Comparison of ENCODE assay signal across 7 mouse cellular contexts in genomic region chr11:49869762-49870161, GRCm38 (mm10). TPM values are rescaled to one million over a fixed set of nuclear protein-coding genes. Genes with fewer than 3 reads are reported as not detected.
A peak's percentile ranks its signal among the peaks of the same experiment; 100 is the strongest.
DNase-seq lines count a peak whose midpoint lies in the region; ATAC-seq and TF ChIP-seq lines count a peak whose summit lies in the region.

No protein-coding gene starts in this region.

- no peak overlapping the region for H3K4me3 ChIP-seq in hindbrain, embryonic 16.5 days (ENCODE audit: low read length)
- H3K4me3 ChIP-seq in lung, embryonic 14.5 days (ENCODE audit: low read depth, low read length): no peak overlapping the region

- H3K27ac ChIP-seq in hindbrain, embryonic 16.5 days (ENCODE audit: low read depth, low read length): no peak overlapping the region
- no peak overlapping the region for H3K27ac ChIP-seq in lung, embryonic 14.5 days (ENCODE audit: low read depth)

- H3K27me3 ChIP-seq in hindbrain, embryonic 16.5 days (replicated peaks; ENCODE audit: control insufficient read depth, insufficient read depth, low read length): no peaks in the 10 kb centered on the region
- no peaks in the 10 kb centered on the region for H3K27me3 ChIP-seq in lung, embryonic 14.5 days (ENCODE audit: insufficient read depth, low read length)

- H3K36me3 ChIP-seq in hindbrain, embryonic 16.5 days (ENCODE audit: control insufficient read depth, insufficient read depth, low read length): peaks cover 27% of the 10 kb centered on the region
- H3K36me3 ChIP-seq in lung, embryonic 14.5 days (ENCODE audit: insufficient read depth): peaks cover 46% of the 10 kb centered on the region

- no peak overlapping the region for H3K9ac ChIP-seq in hindbrain, embryonic 16.5 days (ENCODE audit: low read depth, low read length)
- H3K9ac ChIP-seq in lung, embryonic 14.5 days: no peak overlapping the region

- H3K4me1 ChIP-seq in hindbrain, embryonic 16.5 days (ENCODE audit: control insufficient read depth, insufficient read depth, low read depth, low read length): no peaks in the 10 kb centered on the region
- H3K4me1 ChIP-seq in lung, embryonic 14.5 days (ENCODE audit: insufficient read depth): no peaks in the 10 kb centered on the region

- ATAC-seq in activated CD4-positive, CD25-positive, alpha-beta regulatory T cell, adult 4 months: peak; percentile 54
- ATAC-seq in hindbrain, embryonic 16.5 days: peak; percentile 49
- ATAC-seq in lung, embryonic 14.5 days (ENCODE audit: insufficient read depth): no peak
- ATAC-seq in neutrophil, adult 5-6 weeks (ENCODE audit: extremely low read depth, insufficient number of reproducible peaks, low FRiP score, poor library complexity, severe bottlenecking): peak; percentile 69; the same call in 1 of the 2 replicates

- no peak overlapping the region for H3K4me2 ChIP-seq in hindbrain, embryonic 16.5 days (ENCODE audit: low read length)
- no peak overlapping the region for H3K4me2 ChIP-seq in lung, embryonic 14.5 days

- peak; percentile 27 for DNase-seq in right cerebral cortex, postnatal 25 days
- no peak for DNase-seq in right cerebral cortex, postnatal 14 days
- peak; percentile 79 for DNase-seq in embryo, embryonic 10 days (ENCODE audit: low spot score)
- peak; percentile 85 for DNase-seq in lung, embryonic 14.5 days

- H3K9me3 ChIP-seq in hindbrain, embryonic 16.5 days (ENCODE audit: control insufficient read depth, low read length): no peaks in the 10 kb centered on the region
- H3K9me3 ChIP-seq in lung, embryonic 14.5 days (ENCODE audit: low read depth, low read length): no peaks in the 10 kb centered on the region

- peak; percentile 74 for TF ChIP-seq CTCF in lung, embryonic 14.5 days (IDR thresholded peaks at IDR 0.05; ENCODE audit: low read depth)

RNA-seq across cellular contexts. Expression of gene Mapk9, which starts 23.2 kb away (rescaled TPM):
- polyA plus RNA-seq in activated CD4-positive, CD25-positive, alpha-beta regulatory T cell, adult 4 months (2017; shearing (Covaris generic)): 10 to 100 TPM; 17.3 to 19.2 TPM
- polyA plus RNA-seq in hindbrain, embryonic 16.5 days (2015; fragmentation: Nextera tagmentation; extraction: Ambion mirVana): 69.0 and 69.9 TPM in 2 replicates
- 38.4 and 40.0 TPM in 2 replicates for polyA plus RNA-seq in lung, embryonic 14.5 days (2014; fragmentation: Nextera tagmentation; extraction: Ambion mirVana)
- 38.6 and 45.2 TPM in 2 replicates for total RNA-seq in neutrophil, adult 5-6 weeks (2017)

RNA-seq across cellular contexts. Expression of gene Rasgef1c, which starts 31.9 kb away (rescaled TPM):
- polyA plus RNA-seq in activated CD4-positive, CD25-positive, alpha-beta regulatory T cell, adult 4 months (2017; shearing (Covaris generic)): under 1 TPM in 1 of 2 experiments, not detected in 1; 0.50 TPM
- 34.7 and 36.5 TPM in 2 replicates for polyA plus RNA-seq in hindbrain, embryonic 16.5 days (2015; fragmentation: Nextera tagmentation; extraction: Ambion mirVana)
- 0.09 and 0.20 TPM in 2 replicates for polyA plus RNA-seq in lung, embryonic 14.5 days (2014; fragmentation: Nextera tagmentation; extraction: Ambion mirVana)
- not detected in 2 replicates for total RNA-seq in neutrophil, adult 5-6 weeks (2017)

Comparison
In these comparisons a context has a peak if more than half of its experiments do, and no peak if none do; other contexts are left out.
1. RNA of gene Rasgef1c, which starts 31.9 kb away (polyA plus RNA-seq): 34.7 to 36.5 TPM in hindbrain, embryonic 16.5 days; 0.50 TPM in activated CD4-positive, CD25-positive, alpha-beta regulatory T cell, adult 4 months and 0.09 to 0.20 TPM in lung, embryonic 14.5 days; every median in the first group is over 10 times any median in the second.